Mouse (Mus musculus) telencephalon, adult 2 months (tissue): Measurements from ENCODE around the gene Gramd1b.

Experiments
- DNase-seq: peaks from one replicate; pipeline ENCODE4 v3.0.0-alpha.2; 2011; ENCODE audit warnings: low read depth, low spot score

Gramd1b gene

GRCm38 (mm10) chr9:40426282-40426964 lies 104.8 kb downstream of the Gramd1b start:
- no peak for DNase-seq

GRCm38 (mm10) chr9:40424874-40425273 lies 106.3 kb downstream of the Gramd1b start:
- DNase-seq: no peak

GRCm38 (mm10) chr9:40423427-40423867 lies 107.7 kb downstream of the Gramd1b start:
- no peak for DNase-seq

- DNase-seq: no peak
Measured at GRCm38 (mm10) chr9:40422368-40423057, 108.7 kb downstream of the Gramd1b start.

GRCm38 (mm10) chr9:40420652-40421335 lies 110.4 kb downstream of the Gramd1b start:
- DNase-seq: no peak

- DNase-seq: no peak
Measured at GRCm38 (mm10) chr9:40418803-40419202, 112.4 kb downstream of the Gramd1b start.

- DNase-seq: no peak
Measured at GRCm38 (mm10) chr9:40416150-40416549, 115.0 kb downstream of the Gramd1b start.

GRCm38 (mm10) chr9:40414904-40415766 lies 116.0 kb downstream of the Gramd1b start:
- peak; percentile 87 for DNase-seq

- no peak for DNase-seq
Measured at GRCm38 (mm10) chr9:40414498-40414903, 116.7 kb downstream of the Gramd1b start.

GRCm38 (mm10) chr9:40413601-40414000 lies 117.6 kb downstream of the Gramd1b start:
- DNase-seq: no peak

GRCm38 (mm10) chr9:40412931-40413330 lies 118.3 kb downstream of the Gramd1b start:
- no peak for DNase-seq

GRCm38 (mm10) chr9:40412246-40412645 lies 118.9 kb downstream of the Gramd1b start:
- DNase-seq: no peak

GRCm38 (mm10) chr9:40410895-40411294 lies 120.3 kb downstream of the Gramd1b start:
- no peak for DNase-seq

GRCm38 (mm10) chr9:40409071-40409470 lies 122.1 kb downstream of the Gramd1b start:
- no peak for DNase-seq

- DNase-seq: no peak
Measured at GRCm38 (mm10) chr9:40408415-40408814, 122.8 kb downstream of the Gramd1b start.

- DNase-seq: no peak
Measured at GRCm38 (mm10) chr9:40407876-40408275, 123.3 kb downstream of the Gramd1b start.

- DNase-seq: no peak
Measured at GRCm38 (mm10) chr9:40405804-40406203, 125.4 kb downstream of the Gramd1b start.

- no peak for DNase-seq
Measured at GRCm38 (mm10) chr9:40405263-40405662, 125.9 kb downstream of the Gramd1b start.

GRCm38 (mm10) chr9:40404637-40405036 lies 126.5 kb downstream of the Gramd1b start:
- DNase-seq: peak; percentile 83

- no peak for DNase-seq
Measured at GRCm38 (mm10) chr9:40403750-40404149, 127.4 kb downstream of the Gramd1b start.

GRCm38 (mm10) chr9:40401818-40402217 lies 129.4 kb downstream of the Gramd1b start:
- DNase-seq: no peak

GRCm38 (mm10) chr9:40400854-40401253 lies 130.3 kb downstream of the Gramd1b start:
- no peak for DNase-seq
